Mouse (Mus musculus) skeletal muscle tissue, adult 2 months (tissue): ENCODE data around the gene Xdh.
"Not testable (repeated sequence)": the region's sequence is repeated elsewhere in the genome, so short reads cannot be mapped to it uniquely, and the experiment has no call there.

Experiments
- DNase-seq: peaks from one replicate; pipeline ENCODE4 v3.0.0-alpha.2; 2012; ENCODE audit warnings: low read depth, low spot score

The Xdh gene

DNA sequence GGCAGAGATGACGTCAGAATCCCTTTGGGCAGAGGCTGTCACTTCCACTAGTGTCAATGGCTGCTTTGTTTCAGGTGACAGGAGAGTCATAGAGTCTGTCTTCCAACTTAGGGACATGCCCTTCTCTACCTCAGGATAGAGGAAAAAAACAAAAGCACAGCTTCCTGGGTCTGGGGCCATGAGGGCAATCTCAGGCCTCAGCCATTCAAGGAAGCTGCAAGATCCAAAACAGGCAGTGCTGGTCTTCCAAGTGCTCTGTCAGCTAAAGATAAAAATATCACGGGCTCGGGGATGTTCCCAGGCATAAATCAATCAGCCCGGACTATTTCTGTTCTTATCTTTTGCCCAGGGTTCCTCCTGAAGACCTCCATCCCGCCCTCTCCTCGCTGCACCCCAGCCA lies 68.7 kb downstream of the Xdh start:
- DNase-seq, result peak; percentile 29

GRCm38 (mm10) chr17:73880286-73880685 lies 69.7 kb downstream of the Xdh start:
- no peak for DNase-seq

DNA sequence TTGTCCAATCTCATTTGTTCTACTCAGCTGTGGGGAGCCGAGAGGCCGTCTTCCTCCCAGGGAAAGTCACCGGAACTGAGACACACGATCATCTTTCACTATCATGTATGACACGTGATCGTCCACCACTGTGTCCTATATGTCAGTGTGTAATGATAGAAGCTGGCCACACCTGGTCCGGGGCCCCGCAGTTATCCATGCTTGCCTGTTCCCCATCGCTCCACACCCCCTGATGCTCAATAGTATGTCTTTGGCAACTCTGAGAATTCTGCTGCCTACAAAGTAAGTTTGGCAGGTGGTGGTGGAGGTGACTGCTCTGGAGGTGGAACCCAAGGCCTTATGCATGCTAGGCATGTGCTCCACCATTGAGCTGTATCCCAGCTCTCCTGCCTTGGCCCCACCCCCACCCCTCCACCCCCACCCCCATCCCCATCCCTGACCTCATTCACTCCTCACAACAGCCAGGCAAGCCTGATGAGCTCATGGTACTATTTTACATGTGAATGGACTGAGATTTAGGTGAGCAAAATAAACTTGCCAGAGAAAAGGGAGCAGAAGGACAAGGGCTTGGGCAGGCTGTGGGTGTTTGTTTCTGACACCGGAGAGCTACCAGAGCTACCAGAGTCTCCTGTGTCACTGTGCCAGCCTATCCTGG lies 70.6 kb downstream of the Xdh start:
- no peak for DNase-seq

DNA sequence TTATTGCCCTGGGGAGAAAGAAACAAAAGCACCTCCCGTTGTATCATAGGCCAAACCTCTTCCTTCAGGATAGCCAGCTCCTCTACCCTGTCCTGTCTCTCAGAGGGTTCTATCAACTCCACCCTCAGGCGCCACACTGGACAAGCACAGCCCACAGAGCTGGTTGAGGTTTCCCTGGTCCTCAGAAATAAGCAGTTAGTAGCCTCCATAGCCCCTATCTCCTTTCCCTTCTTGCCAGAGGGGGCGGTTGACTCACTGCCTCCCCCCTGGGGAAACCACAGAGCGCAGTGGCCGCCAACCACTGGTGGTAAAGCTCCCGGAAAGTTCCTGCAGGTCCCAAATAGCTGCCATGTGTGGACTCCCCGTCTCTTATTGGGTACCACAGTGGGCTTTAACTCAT lies 74.3 kb downstream of the Xdh start:
- no peak for DNase-seq

DNA sequence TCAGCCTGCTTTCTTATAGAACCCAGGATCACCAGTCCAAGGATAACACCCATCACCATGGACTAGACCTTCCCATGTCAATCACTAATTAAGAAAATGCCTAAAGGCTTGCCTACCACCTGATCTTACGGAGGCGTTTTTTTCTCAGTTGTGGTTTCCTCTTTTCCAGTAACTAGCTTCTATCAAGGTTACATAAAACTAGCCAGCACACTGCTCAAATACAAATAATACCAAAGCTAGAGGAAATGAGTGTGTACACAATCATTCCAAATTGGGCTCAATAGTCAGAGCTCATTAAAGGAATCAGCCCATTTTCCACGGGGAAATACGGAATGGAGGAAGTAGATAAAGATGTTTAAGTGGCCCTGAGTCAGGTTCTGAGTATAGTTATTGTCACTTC lies 74.7 kb downstream of the Xdh start:
- no peak for DNase-seq

DNA sequence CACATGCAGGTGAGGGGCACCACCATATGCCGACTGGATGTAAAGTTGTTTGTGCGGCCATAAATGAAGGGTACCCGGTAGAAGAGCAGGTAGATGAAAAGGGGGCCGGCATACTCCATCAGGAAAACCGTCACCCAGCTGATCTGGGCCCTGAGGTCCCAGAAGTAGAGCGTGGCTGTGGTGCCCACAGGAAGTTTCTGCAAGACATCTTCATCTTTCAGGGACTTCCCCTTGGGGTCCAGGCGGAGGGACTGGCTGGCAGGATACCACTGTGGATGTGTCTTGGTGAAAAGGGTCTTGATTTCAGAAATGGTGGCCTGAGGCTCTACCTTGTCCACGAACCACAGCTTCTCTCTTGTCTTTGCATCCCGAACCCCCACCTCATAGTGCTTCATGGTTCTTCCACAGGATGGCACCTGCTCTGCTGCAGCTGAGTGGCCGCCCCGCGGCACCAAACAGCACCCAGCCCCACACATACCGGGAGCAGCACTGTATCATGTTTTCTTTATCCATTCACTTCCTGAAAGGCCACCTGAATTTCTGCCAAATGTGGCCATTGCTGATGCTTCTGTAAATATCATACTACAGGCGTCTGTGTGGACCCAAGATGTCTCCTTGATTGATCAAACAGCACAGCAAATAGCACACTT lies 78.9 kb downstream of the Xdh start:
- DNase-seq, result no peak

GRCm38 (mm10) chr17:73869008-73869685 lies 80.8 kb downstream of the Xdh start:
- no peak for DNase-seq

GRCm38 (mm10) chr17:73853717-73854116 lies 96.3 kb downstream of the Xdh start:
- no peak for DNase-seq

DNA sequence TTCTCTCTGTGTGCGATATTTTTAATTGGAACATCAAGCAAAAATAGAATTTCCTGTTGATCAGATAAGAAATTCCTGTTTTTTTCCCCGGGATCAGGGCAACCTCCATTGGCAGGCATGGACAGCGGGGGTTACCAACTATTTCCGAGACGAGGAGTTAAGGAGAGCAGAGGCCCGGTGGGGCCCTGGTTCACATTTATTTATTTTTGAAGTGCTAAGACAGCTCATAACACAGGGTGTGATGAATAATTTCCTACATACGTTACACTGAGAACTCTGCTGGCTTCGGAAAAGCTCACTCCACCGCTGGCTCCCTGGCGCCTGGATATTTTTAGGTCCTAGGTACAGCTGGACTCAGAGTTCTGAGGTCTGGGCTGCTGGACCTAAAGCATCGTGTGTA lies 97.0 kb downstream of the Xdh start:
- DNase-seq, result no peak

GRCm38 (mm10) chr17:73847399-73847798 lies 102.6 kb downstream of the Xdh start:
- DNase-seq, result no peak

DNA sequence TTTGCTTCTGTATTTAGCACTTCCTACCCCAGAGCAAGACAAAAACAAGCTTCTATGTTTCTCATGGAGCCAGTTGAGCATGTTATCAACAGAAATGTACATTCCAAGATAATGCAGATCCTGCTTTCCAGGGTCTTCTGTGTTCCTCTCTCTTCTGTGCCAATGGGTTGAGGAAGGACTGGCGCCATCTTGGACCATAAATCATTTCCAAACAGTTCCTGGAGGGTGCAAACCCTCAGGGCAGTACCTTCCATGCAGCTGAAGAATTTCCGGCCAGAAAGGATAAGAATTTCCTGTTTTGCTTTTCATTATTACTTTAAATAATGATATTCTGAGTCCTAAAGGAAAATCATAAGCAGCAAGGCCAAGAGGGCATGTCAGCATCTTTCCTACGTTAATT lies 104.4 kb downstream of the Xdh start:
- DNase-seq, result no peak

- no peak for DNase-seq
Observed at GRCm38 (mm10) chr17:73842963-73843362, 107.0 kb downstream of the Xdh start.

GRCm38 (mm10) chr17:73839876-73840275 lies 110.1 kb downstream of the Xdh start:
- not testable (repeated sequence) for DNase-seq

DNA sequence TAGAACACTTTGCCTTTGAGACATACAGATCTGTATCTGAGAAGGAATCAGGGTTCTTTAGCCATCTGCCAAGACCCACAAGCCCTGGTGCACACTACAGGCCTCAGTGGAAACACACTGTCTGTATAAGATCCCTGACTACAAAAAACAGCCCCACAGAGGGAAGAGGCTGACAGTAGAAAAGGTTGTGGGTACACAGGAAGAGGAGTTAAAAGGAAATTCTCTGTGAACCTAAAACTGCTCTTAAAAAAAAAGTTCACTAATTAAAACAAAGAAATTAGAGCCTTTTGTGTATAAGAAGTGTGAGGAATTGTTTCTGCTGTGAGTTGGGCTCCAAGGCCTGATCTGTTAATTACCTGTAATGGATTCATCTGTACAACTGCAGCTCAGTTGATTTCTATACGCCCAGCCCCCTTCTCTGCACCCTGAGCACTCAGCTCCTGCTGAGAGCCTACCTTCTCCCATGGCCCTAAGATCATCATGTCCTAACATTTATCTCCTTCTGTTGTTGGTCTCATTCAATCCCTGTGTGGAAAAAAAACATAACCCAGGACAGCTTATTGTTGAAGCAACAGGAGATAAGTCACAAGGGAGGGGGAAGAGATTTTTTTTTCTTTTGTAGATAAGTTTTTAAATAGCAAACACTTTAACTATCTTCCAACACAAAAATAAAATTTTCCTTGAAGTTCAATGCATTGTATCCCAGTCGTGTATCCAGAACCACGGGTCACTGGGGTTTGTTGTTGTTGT lies 110.7 kb downstream of the Xdh start:
- no peak for DNase-seq

- no peak for DNase-seq
Observed at GRCm38 (mm10) chr17:73837244-73837643, 112.8 kb downstream of the Xdh start.

GRCm38 (mm10) chr17:73836601-73837000 lies 113.4 kb downstream of the Xdh start:
- DNase-seq, result no peak
